Mouse (Mus musculus): ENCODE measurements at regions not wholly inside any gene's neighbourhood (a gene's known extent, or its start where the extent isn't known, plus 50 kb on each side); places are given as distances from the start of the nearest gene placed in this dataset.
A peak's percentile ranks its signal among the peaks of the same experiment; 100 is the strongest.

- TF ChIP-seq POLR2A (IDR thresholded peaks at IDR 0.05; ENCODE audit: borderline replicate concordance, extremely low read depth, insufficient read depth, insufficient read length, poor library complexity, severe bottlenecking) (no peak), CTCF (IDR thresholded peaks at IDR 0.05; ENCODE audit: borderline replicate concordance, extremely low read depth, insufficient read depth, insufficient read length) (no peak)
- no peak for DNase-seq (ENCODE audit: low read depth)
These were observed 167.2 kb upstream of the Dapk1 start for GRCm38 (mm10) chr13:60434221-60435210.

- no peak for DNase-seq (ENCODE audit: low read depth)
- TF ChIP-seq POLR2A (IDR thresholded peaks at IDR 0.05; ENCODE audit: borderline replicate concordance, extremely low read depth, insufficient read depth, insufficient read length, poor library complexity, severe bottlenecking): no peak
- no peak for TF ChIP-seq CTCF (IDR thresholded peaks at IDR 0.05; ENCODE audit: borderline replicate concordance, extremely low read depth, insufficient read depth, insufficient read length)
These were observed 166.4 kb upstream of the Dapk1 start for GRCm38 (mm10) chr13:60435333-60435732.

DNA sequence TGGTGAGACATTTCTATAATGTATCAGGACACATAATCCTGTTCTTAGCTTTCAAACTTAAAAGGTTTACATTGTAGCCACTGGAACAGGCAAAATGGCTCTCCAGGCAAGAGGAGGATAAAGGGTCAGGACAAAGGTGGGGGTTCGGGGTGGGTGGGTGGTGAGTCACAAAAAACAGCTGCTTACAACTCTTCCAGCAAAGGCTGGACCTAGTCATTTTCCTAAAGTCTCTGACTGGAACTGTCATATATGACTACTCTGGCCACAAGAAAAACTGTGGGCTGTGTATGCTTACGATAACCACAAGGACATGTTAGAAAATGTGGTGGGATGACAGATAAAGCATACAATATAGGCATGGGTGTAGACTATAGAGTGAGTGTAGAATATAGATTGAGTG is 163.6 kb upstream of the Dapk1 start:
- no peak for TF ChIP-seq CTCF (IDR thresholded peaks at IDR 0.05; ENCODE audit: borderline replicate concordance, extremely low read depth, insufficient read depth, insufficient read length)
- no peak for TF ChIP-seq POLR2A (IDR thresholded peaks at IDR 0.05; ENCODE audit: borderline replicate concordance, extremely low read depth, insufficient read depth, insufficient read length, poor library complexity, severe bottlenecking)
- DNase-seq (ENCODE audit: low read depth): no peak

- peak; percentile 12 for DNase-seq (ENCODE audit: low read depth)
- TF ChIP-seq CTCF (IDR thresholded peaks at IDR 0.05; ENCODE audit: borderline replicate concordance, extremely low read depth, insufficient read depth, insufficient read length) (no peak), POLR2A (IDR thresholded peaks at IDR 0.05; ENCODE audit: borderline replicate concordance, extremely low read depth, insufficient read depth, insufficient read length, poor library complexity, severe bottlenecking) (no peak)
These were observed 161.2 kb upstream of the Dapk1 start for GRCm38 (mm10) chr13:60440586-60440985.

- DNase-seq (ENCODE audit: low read depth): no peak
- TF ChIP-seq POLR2A (IDR thresholded peaks at IDR 0.05; ENCODE audit: borderline replicate concordance, extremely low read depth, insufficient read depth, insufficient read length, poor library complexity, severe bottlenecking) (no peak), CTCF (IDR thresholded peaks at IDR 0.05; ENCODE audit: borderline replicate concordance, extremely low read depth, insufficient read depth, insufficient read length) (no peak)
These were observed 156.6 kb upstream of the Dapk1 start for GRCm38 (mm10) chr13:60445164-60445563.

DNA sequence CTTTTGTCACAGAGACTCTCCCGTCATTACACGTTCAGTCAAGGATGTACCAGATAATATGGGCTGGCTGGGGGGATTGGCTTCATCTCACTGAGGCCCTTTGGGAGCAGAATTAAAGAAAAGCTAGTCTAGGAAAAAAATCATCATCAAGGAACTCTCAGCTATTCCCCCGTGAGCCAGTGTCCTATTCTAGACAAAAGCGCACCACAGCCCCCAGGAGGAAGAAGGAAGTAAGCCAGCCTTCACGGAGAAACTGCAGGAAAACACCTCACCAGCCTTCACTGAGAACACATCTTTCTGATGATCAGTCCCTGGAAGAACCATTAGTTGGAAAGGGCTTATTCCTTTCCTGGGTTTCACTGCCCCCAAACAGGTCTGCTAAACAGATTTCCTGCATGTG is 154.8 kb upstream of the Dapk1 start:
- no peak for DNase-seq (ENCODE audit: low read depth)
- TF ChIP-seq CTCF (IDR thresholded peaks at IDR 0.05; ENCODE audit: borderline replicate concordance, extremely low read depth, insufficient read depth, insufficient read length) (peak; percentile 22; the same call in 1 of the 2 replicates), POLR2A (IDR thresholded peaks at IDR 0.05; ENCODE audit: borderline replicate concordance, extremely low read depth, insufficient read depth, insufficient read length, poor library complexity, severe bottlenecking) (no peak)

GRCm38 (mm10) chr13:60450721-60451506 is 150.8 kb upstream of the Dapk1 start:
- DNase-seq (ENCODE audit: low read depth): no peak
- TF ChIP-seq CTCF (IDR thresholded peaks at IDR 0.05; ENCODE audit: borderline replicate concordance, extremely low read depth, insufficient read depth, insufficient read length) (no peak), POLR2A (IDR thresholded peaks at IDR 0.05; ENCODE audit: borderline replicate concordance, extremely low read depth, insufficient read depth, insufficient read length, poor library complexity, severe bottlenecking) (no peak)

- no peak for DNase-seq (ENCODE audit: low read depth)
- TF ChIP-seq POLR2A (IDR thresholded peaks at IDR 0.05; ENCODE audit: borderline replicate concordance, extremely low read depth, insufficient read depth, insufficient read length, poor library complexity, severe bottlenecking) (no peak), CTCF (IDR thresholded peaks at IDR 0.05; ENCODE audit: borderline replicate concordance, extremely low read depth, insufficient read depth, insufficient read length) (no peak)
These were observed 147.8 kb upstream of the Dapk1 start for GRCm38 (mm10) chr13:60453821-60454483.

GRCm38 (mm10) chr13:60455033-60455619 is 146.6 kb upstream of the Dapk1 start:
- TF ChIP-seq CTCF (IDR thresholded peaks at IDR 0.05; ENCODE audit: borderline replicate concordance, extremely low read depth, insufficient read depth, insufficient read length) (no peak), POLR2A (IDR thresholded peaks at IDR 0.05; ENCODE audit: borderline replicate concordance, extremely low read depth, insufficient read depth, insufficient read length, poor library complexity, severe bottlenecking) (no peak)
- peak; percentile 62 for DNase-seq (ENCODE audit: low read depth)

GRCm38 (mm10) chr13:60455863-60456551 is 145.7 kb upstream of the Dapk1 start:
- no peak for TF ChIP-seq POLR2A (IDR thresholded peaks at IDR 0.05; ENCODE audit: borderline replicate concordance, extremely low read depth, insufficient read depth, insufficient read length, poor library complexity, severe bottlenecking)
- TF ChIP-seq CTCF (IDR thresholded peaks at IDR 0.05; ENCODE audit: borderline replicate concordance, extremely low read depth, insufficient read depth, insufficient read length): no peak
- no peak for DNase-seq (ENCODE audit: low read depth)
